8 mouse cellular contexts compared by ENCODE assay signal in the genomic region with DNA sequence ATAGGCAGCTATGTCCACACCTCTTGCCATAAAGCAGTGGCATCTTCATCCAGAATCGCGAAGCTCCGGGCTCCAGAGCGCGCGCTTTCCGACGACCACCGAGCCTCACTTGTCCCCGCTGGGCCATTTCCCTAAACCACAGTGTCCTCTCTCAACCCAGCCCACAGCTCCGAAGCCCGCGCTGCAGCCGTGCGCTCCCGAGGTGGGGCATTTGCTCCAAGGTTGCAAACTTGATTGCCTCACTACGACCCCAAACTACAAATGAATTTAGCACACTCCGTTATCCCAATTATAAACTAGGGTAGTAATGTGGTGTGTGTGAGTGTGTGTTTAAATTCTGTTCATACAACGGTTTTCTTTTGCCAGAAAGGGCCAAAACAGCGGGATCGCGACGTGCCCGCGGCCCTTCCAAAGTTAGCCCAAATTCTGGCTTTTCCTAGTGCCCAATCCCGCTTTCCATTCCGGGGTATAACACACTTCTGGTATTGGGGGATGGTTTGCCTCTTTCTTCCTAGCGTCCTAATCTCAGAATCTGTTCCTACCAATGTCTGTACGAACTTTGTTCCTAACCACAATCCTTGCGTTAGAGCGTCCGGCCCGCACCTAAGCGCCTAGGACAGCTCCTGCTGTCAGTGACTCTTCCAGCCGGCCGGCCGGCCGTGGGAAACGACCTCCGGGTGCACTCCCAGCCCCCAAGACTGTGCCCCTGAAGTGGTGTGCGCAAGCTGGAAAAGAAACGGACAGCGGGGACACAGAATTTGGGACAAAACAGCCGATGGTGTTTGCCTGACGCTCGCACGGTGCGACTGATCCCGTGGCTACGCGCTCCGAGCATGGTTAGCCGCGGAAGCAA. TPM values are rescaled to one million over a fixed set of nuclear protein-coding genes. Genes with fewer than 3 reads are reported as not detected.
A peak's percentile ranks its signal among the peaks of the same experiment; 100 is the strongest.
DNase-seq lines count a peak whose midpoint lies in the region; ATAC-seq and TF ChIP-seq lines count a peak whose summit lies in the region.

No protein-coding gene starts in this region.

- H3K27me3 ChIP-seq in kidney, postnatal 0 days (ENCODE audit: insufficient read depth, low read length) = peaks cover 77% of the 10 kb centered on the region
- H3K27me3 ChIP-seq in hindbrain, embryonic 14.5 days (ENCODE audit: control insufficient read depth, insufficient read depth, low read length) = peaks cover 96% of the 10 kb centered on the region
- H3K27me3 ChIP-seq in midbrain, embryonic 14.5 days (ENCODE audit: control insufficient read depth, insufficient read depth, low read length) = peaks cover 86% of the 10 kb centered on the region

- no peak for TF ChIP-seq CTCF in kidney, postnatal 0 days (IDR thresholded peaks at IDR 0.05; ENCODE audit: low read depth)

- no peak for DNase-seq in kidney, postnatal 0 days (ENCODE audit: low spot score)
- no peak for DNase-seq in kidney, adult 11 months
- DNase-seq in embryo, embryonic 11 days = peak; percentile 49
- DNase-seq in hindbrain, embryonic 14.5 days (ENCODE audit: low spot score) = no peak
- DNase-seq in midbrain, embryonic 14.5 days = peak; percentile 44
- DNase-seq in adipocyte (ENCODE audit: low spot score) = no peak
- no peak for DNase-seq in gastrocnemius, postnatal 4 days (ENCODE audit: low spot score in 2 of 2)
- DNase-seq in urinary bladder, postnatal 36 days (ENCODE audit: low spot score in 2 of 2) = no peak

- H3K27ac ChIP-seq in kidney, postnatal 0 days = no peak overlapping the region
- H3K27ac ChIP-seq in hindbrain, embryonic 14.5 days = no peak overlapping the region
- H3K27ac ChIP-seq in midbrain, embryonic 14.5 days (replicated peaks; ENCODE audit: low read depth, low read length) = no peak overlapping the region

- peaks cover 12% of the 10 kb centered on the region for H3K4me1 ChIP-seq in kidney, postnatal 0 days (replicated peaks; ENCODE audit: insufficient read depth, low read length)
- H3K4me1 ChIP-seq in hindbrain, embryonic 14.5 days (replicated peaks; ENCODE audit: control insufficient read depth, insufficient read depth, low read length) = peaks cover 15% of the 10 kb centered on the region; the same call in 1 of the 2 replicates
- H3K4me1 ChIP-seq in midbrain, embryonic 14.5 days (ENCODE audit: control insufficient read depth, insufficient read depth, low read length) = peaks cover 16% of the 10 kb centered on the region; the same call in 1 of the 2 replicates

- peak overlapping the region; percentile 51 for H3K4me3 ChIP-seq in kidney, postnatal 0 days (replicated peaks; ENCODE audit: low read depth, low read length)
- H3K4me3 ChIP-seq in hindbrain, embryonic 14.5 days (replicated peaks; ENCODE audit: low read length) = peak overlapping the region; percentile 64
- H3K4me3 ChIP-seq in midbrain, embryonic 14.5 days (replicated peaks; ENCODE audit: low read depth, low read length) = peak overlapping the region; percentile 55

- H3K9ac ChIP-seq in kidney, postnatal 0 days (ENCODE audit: low read depth, low read length) = no peak overlapping the region
- peak overlapping the region; percentile 50; the same call in 1 of the 2 replicates for H3K9ac ChIP-seq in hindbrain, embryonic 14.5 days
- peak overlapping the region; percentile 48; the same call in 1 of the 2 replicates for H3K9ac ChIP-seq in midbrain, embryonic 14.5 days (replicated peaks; ENCODE audit: low read length)

- peak overlapping the region; percentile 96 for H3K4me2 ChIP-seq in kidney, postnatal 0 days (ENCODE audit: low read length)
- H3K4me2 ChIP-seq in hindbrain, embryonic 14.5 days (replicated peaks) = peak overlapping the region; percentile 100
- peak overlapping the region; percentile 100 for H3K4me2 ChIP-seq in midbrain, embryonic 14.5 days (ENCODE audit: low read length)

- no peaks in the 10 kb centered on the region for H3K9me3 ChIP-seq in kidney, postnatal 0 days (replicated peaks; ENCODE audit: low read length)
- H3K9me3 ChIP-seq in hindbrain, embryonic 14.5 days (ENCODE audit: control insufficient read depth, low read length) = no peaks in the 10 kb centered on the region
- H3K9me3 ChIP-seq in midbrain, embryonic 14.5 days (ENCODE audit: control insufficient read depth, low read length) = no peaks in the 10 kb centered on the region

- WGBS in kidney, postnatal 0 days = under 1% methylated on average over 54 of the region's 54 CpGs
- under 1% methylated on average over 54 of the region's 54 CpGs for WGBS in hindbrain, embryonic 14.5 days
- under 1% methylated on average over 54 of the region's 54 CpGs for WGBS in midbrain, embryonic 14.5 days

- H3K36me3 ChIP-seq in kidney, postnatal 0 days (ENCODE audit: insufficient read depth, low read length) = no peaks in the 10 kb centered on the region
- H3K36me3 ChIP-seq in hindbrain, embryonic 14.5 days (replicated peaks; ENCODE audit: control insufficient read depth, insufficient read depth) = no peaks in the 10 kb centered on the region
- no peaks in the 10 kb centered on the region for H3K36me3 ChIP-seq in midbrain, embryonic 14.5 days (ENCODE audit: control insufficient read depth, insufficient read depth, low read length)

- no peak; the same call in 1 of the 2 replicates for ATAC-seq in kidney, postnatal 0 days (replicated peaks; ENCODE audit: low FRiP score, low read depth)
- no peak for ATAC-seq in hindbrain, embryonic 14.5 days (ENCODE audit: low FRiP score)
- ATAC-seq in midbrain, embryonic 14.5 days (ENCODE audit: low FRiP score, low TSS enrichment) = no peak

RNA-seq across cellular contexts. Expression of gene Barx2, which starts 0.7 kb away (rescaled TPM):
- 0.08 TPM in 1 of 2 replicates, not detected in the other for polyA plus RNA-seq in kidney, postnatal 0 days (2015; fragmentation: Nextera tagmentation; extraction: Ambion mirVana)
- polyA plus RNA-seq in hindbrain, embryonic 14.5 days (2014; fragmentation: Nextera tagmentation; extraction: Ambion mirVana) = 0.17 TPM in 1 of 2 replicates, not detected in the other
- polyA plus RNA-seq in midbrain, embryonic 14.5 days (2014; fragmentation: Nextera tagmentation; extraction: Ambion mirVana) = 0.11 and 0.28 TPM in 2 replicates
- total RNA-seq in gastrocnemius, postnatal 4 days (2021) = 10 to 100 TPM; 13.7 to 13.8 TPM

Comparison
In these comparisons a context has a peak if more than half of its experiments do, and no peak if none do; other contexts are left out.
1. DNase-seq: peak in embryo, embryonic 11 days (single experiment) and midbrain, embryonic 14.5 days (single experiment); none in kidney, postnatal 0 days (single experiment), kidney, adult 11 months (single experiment), hindbrain, embryonic 14.5 days (single experiment), adipocyte (single experiment), gastrocnemius, postnatal 4 days (0 of 2) and urinary bladder, postnatal 36 days (0 of 2).
2. Peak in every context shown above with its lines, with median percentiles within 50 percentile points of each other: H3K4me2 ChIP-seq and H3K4me3 ChIP-seq.